Mouse (Mus musculus) activated CD4-positive, CD25-positive, alpha-beta regulatory T cell, adult 4 months (primary cell): ENCODE data around the gene Bscl2. TPM values are rescaled to one million over a fixed set of nuclear protein-coding genes. Genes with fewer than 3 reads are reported as not detected.
"Not testable (repeated sequence)": the region's sequence is repeated elsewhere in the genome, so short reads cannot be mapped to it uniquely, and the experiment has no call there.

Experiments
- ATAC-seq: one replicate; pipeline ENCODE4 v1.8.0; 2017
- polyA plus RNA-seq, 2 experiments: library from polyadenylated mRNA; unstranded; fragments of 100-300 nt; shearing (Covaris generic); gene quantifications; one replicate each; pipeline ENCODE4 v1.2.1; 2017

The Bscl2 gene
- polyA plus RNA-seq, 2 experiments from 2014 or later: 93.4 to 102 TPM

GRCm38 (mm10) chr19:8872266-8872840 is 35.1 kb downstream of the Bscl2 start:
- ATAC-seq: no peak

GRCm38 (mm10) chr19:8875031-8875430 is 37.8 kb downstream of the Bscl2 start:
- ATAC-seq: no peak

- peak; percentile 95 for ATAC-seq
Measured at GRCm38 (mm10) chr19:8880311-8881033, 43.2 kb downstream of the Bscl2 start, which contains the start of gene Uqcc3. Gene Uqcc3, minus strand, starts transcription at chr19:8880923.

GRCm38 (mm10) chr19:8881034-8881392 is 43.7 kb downstream of the Bscl2 start:
- peak; percentile 36 for ATAC-seq

GRCm38 (mm10) chr19:8883616-8884015 is 46.3 kb downstream of the Bscl2 start, which contains the start of the genes Lbhd1 and Gm49403:
Gene Lbhd1, plus strand, starts transcription at chr19:8883732.
Gene Gm49403, plus strand, starts transcription at chr19:8883930.
- no peak for ATAC-seq

- ATAC-seq: no peak
Measured at GRCm38 (mm10) chr19:8886916-8887584, 49.8 kb downstream of the Bscl2 start.

- ATAC-seq: no peak
Measured at GRCm38 (mm10) chr19:8887585-8888463, 50.6 kb downstream of the Bscl2 start.

GRCm38 (mm10) chr19:8888511-8889385 is 51.5 kb downstream of the Bscl2 start, which contains the start of the genes 1810009A15Rik and Gm49416:
Gene 1810009A15Rik, plus strand, starts transcription at chr19:8888853.
Gene Gm49416, plus strand, starts transcription at chr19:8888926.
- peak; percentile 87 for ATAC-seq

GRCm38 (mm10) chr19:8892829-8893766 is 55.8 kb downstream of the Bscl2 start, which contains the start of gene Ints5:
Gene Ints5, plus strand, starts transcription at chr19:8893005.
- ATAC-seq: peak; percentile 15

GRCm38 (mm10) chr19:8895397-8895960 is 58.2 kb downstream of the Bscl2 start:
- ATAC-seq: no peak

GRCm38 (mm10) chr19:8896231-8896630 is 59.0 kb downstream of the Bscl2 start:
- ATAC-seq: not testable (repeated sequence)

GRCm38 (mm10) chr19:8897211-8897864 is 60.1 kb downstream of the Bscl2 start:
- ATAC-seq: not testable (repeated sequence)

GRCm38 (mm10) chr19:8897865-8898495 is 60.7 kb downstream of the Bscl2 start, which contains the start of gene Ganab:
Gene Ganab, plus strand, starts transcription at chr19:8898071.
- peak; percentile 98 for ATAC-seq

Other genes starting within 250 kb of the Bscl2 start
- under 1 TPM in 1 of 2 experiments, not detected in 1; 0.40 TPM for gene Slc22a8, start 246.2 kb upstream of the Bscl2 start, polyA plus RNA-seq
- gene Slc22a6, start 219.4 kb upstream of the Bscl2 start, polyA plus RNA-seq: not detected
- not detected for gene Chrm1, start 173.7 kb upstream of the Bscl2 start, polyA plus RNA-seq
- gene Slc3a2, start 114.1 kb upstream of the Bscl2 start, polyA plus RNA-seq: 10 to 100 TPM; 60.3 to 69.3 TPM
- 10 to 100 TPM; 43.3 to 70.5 TPM for gene Wdr74, start 101.6 kb upstream of the Bscl2 start, polyA plus RNA-seq
- not detected for gene 1700092M07Rik, start 96.7 kb upstream of the Bscl2 start, polyA plus RNA-seq
- gene Stx5a, start 96.1 kb upstream of the Bscl2 start, polyA plus RNA-seq: 100 to 1,000 TPM; 109 to 113 TPM
- gene Nxf1, start 80.4 kb upstream of the Bscl2 start, polyA plus RNA-seq: 100 to 1,000 TPM; 126 to 163 TPM
- gene Tmem223, start 66.5 kb upstream of the Bscl2 start, polyA plus RNA-seq: 100 to 1,000 TPM; 115 to 137 TPM
- 100 to 1,000 TPM in 1 of 2 experiments, 10 to 100 TPM in 1; 98.5 to 110 TPM for gene Tmem179b, start 63.0 kb upstream of the Bscl2 start, polyA plus RNA-seq
- gene Taf6l, start 51.0 kb upstream of the Bscl2 start, polyA plus RNA-seq: 1 to 10 TPM; 3.5 to 6.9 TPM
- gene Polr2g, start 38.9 kb upstream of the Bscl2 start, polyA plus RNA-seq: 100 to 1,000 TPM; 171 to 186 TPM
- gene Zbtb3, start 34.9 kb upstream of the Bscl2 start, polyA plus RNA-seq: 1 to 10 TPM; 2.1 TPM
- gene Ttc9c, start 18.1 kb upstream of the Bscl2 start, polyA plus RNA-seq: 10 to 100 TPM; 39.9 to 43.8 TPM
- gene Hnrnpul2, start 17.5 kb upstream of the Bscl2 start, polyA plus RNA-seq: 1 to 10 TPM; 6.0 to 6.1 TPM
- not detected for gene AC129217.1, start 7.7 kb upstream of the Bscl2 start, polyA plus RNA-seq
- 1 to 10 TPM in 1 of 2 experiments, under 1 TPM in 1; 0.42 to 1.2 TPM for gene Gng3, start 1.7 kb downstream of the Bscl2 start, polyA plus RNA-seq
- not detected for gene Lrrn4cl, start 13.3 kb downstream of the Bscl2 start, polyA plus RNA-seq
- gene Ubxn1, start 34.0 kb downstream of the Bscl2 start, polyA plus RNA-seq: 10 to 100 TPM; 62.6 to 75.9 TPM
- gene Uqcc3, start 43.5 kb downstream of the Bscl2 start, polyA plus RNA-seq: 10 to 100 TPM; 85.8 to 90.4 TPM
- 10 to 100 TPM; 63.2 to 70.9 TPM for gene Lbhd1, start 46.3 kb downstream of the Bscl2 start, polyA plus RNA-seq
- not detected for gene Gm49403, start 46.5 kb downstream of the Bscl2 start, polyA plus RNA-seq
- 100 to 1,000 TPM; 112 to 130 TPM for gene 1810009A15Rik, start 51.4 kb downstream of the Bscl2 start, polyA plus RNA-seq
- 1 to 10 TPM in 1 of 2 experiments, not detected in 1; 1.5 TPM for gene Gm49416, start 51.5 kb downstream of the Bscl2 start, polyA plus RNA-seq
- gene Ints5, start 55.5 kb downstream of the Bscl2 start, polyA plus RNA-seq: 10 to 100 TPM in 1 of 2 experiments, 1 to 10 TPM in 1; 8.9 to 12.2 TPM
- 10 to 100 TPM; 40.0 to 57.3 TPM for gene Ganab, start 60.6 kb downstream of the Bscl2 start, polyA plus RNA-seq
- 10 to 100 TPM; 16.3 to 18.6 TPM for gene B3gat3, start 82.9 kb downstream of the Bscl2 start, polyA plus RNA-seq
- 10 to 100 TPM in 1 of 2 experiments, 1 to 10 TPM in 1; 7.7 to 11.6 TPM for gene Rom1, start 91.9 kb downstream of the Bscl2 start, polyA plus RNA-seq
- 10 to 100 TPM; 20.4 to 25.1 TPM for gene Eml3, start 92.1 kb downstream of the Bscl2 start, polyA plus RNA-seq
- gene Mta2, start 104.4 kb downstream of the Bscl2 start, polyA plus RNA-seq: 100 to 1,000 TPM in 1 of 2 experiments, 10 to 100 TPM in 1; 58.5 to 101 TPM
- 10 to 100 TPM; 21.3 to 25.1 TPM for gene Tut1, start 116.4 kb downstream of the Bscl2 start, polyA plus RNA-seq
- 100 to 1,000 TPM; 589 to 842 TPM for gene Eef1g, start 129.6 kb downstream of the Bscl2 start, polyA plus RNA-seq
- 10 to 100 TPM; 47.2 to 60.1 TPM for gene Ahnak, start 151.8 kb downstream of the Bscl2 start, polyA plus RNA-seq